Mouse (Mus musculus) neural tube, embryonic 11.5 days (tissue): Measurements from ENCODE around the gene Ube2d3. TPM values are rescaled to one million over a fixed set of nuclear protein-coding genes. Genes with fewer than 3 reads are reported as not detected.
"Not testable (repeated sequence)": the region's sequence is repeated elsewhere in the genome, so short reads cannot be mapped to it uniquely, and the experiment has no call there.

Source experiments
- ATAC-seq: fragments of 200-750 bp; cut with Nextera tagmentation; 2 replicates; pipeline ENCODE4 v1.8.0; 2017; ENCODE audit warnings: moderate number of reproducible peaks, mild to moderate bottlenecking, moderate TSS enrichment, moderate library complexity; ENCODE audit not compliant: insufficient read depth, low FRiP score, low TSS enrichment
- DNase-seq: peaks from one replicate; pipeline ENCODE4 v3.0.0-alpha.2; 2015; ENCODE audit warnings: low spot score
- H3K27ac ChIP-seq: fragments of 300-500 bp; sonication (generic); 2 replicates; pipeline ENCODE4 v1.5.1; 2014; ENCODE audit warnings: low read depth, mild to moderate bottlenecking, low read length
- H3K27me3 ChIP-seq: fragments of 300-500 bp; sonication (generic); 2 replicates; pipeline ENCODE4 v1.6.1; 2014; ENCODE audit warnings: mild to moderate bottlenecking, low read length, mixed read lengths; ENCODE audit not compliant: control insufficient read depth, insufficient read depth
- H3K36me3 ChIP-seq: fragments of 300-500 bp; sonication (generic); 2 replicates; pipeline ENCODE4 v1.6.1; 2014; ENCODE audit warnings: mild to moderate bottlenecking, low read length, moderate library complexity, mixed read lengths; ENCODE audit not compliant: control insufficient read depth, insufficient read depth
- H3K4me1 ChIP-seq: fragments of 300-500 bp; sonication (generic); 2 replicates; pipeline ENCODE4 v1.6.1; 2014; ENCODE audit warnings: low read length, mixed read lengths; ENCODE audit not compliant: control insufficient read depth, insufficient read depth
- H3K4me2 ChIP-seq: fragments of 300-500 bp; sonication (generic); 2 replicates; pipeline ENCODE4 v1.6.1; 2014; ENCODE audit warnings: low read depth, mild to moderate bottlenecking, moderate library complexity
- H3K4me3 ChIP-seq: fragments of 300-500 bp; sonication (generic); 2 replicates; pipeline ENCODE4 v1.5.1; 2014; ENCODE audit warnings: low read depth, low read length
- H3K9ac ChIP-seq: fragments of 300-500 bp; sonication (generic); 2 replicates; pipeline ENCODE4 v1.6.1; 2014; ENCODE audit warnings: mild to moderate bottlenecking, low read length
- H3K9me3 ChIP-seq: fragments of 300-500 bp; sonication (generic); 2 replicates; pipeline ENCODE4 v1.6.1; 2016; ENCODE audit warnings: low read length; ENCODE audit not compliant: control insufficient read depth
- WGBS: fragments of 180-500 bp; shearing (Covaris S2); extraction: QIAGEN DNeasy Blood & Tissue Kit; methylation state at CpG from one replicate; pipeline ENCODE4 v1.1.7; 2014; 5-methylcytosine and 5-hydroxymethylcytosine counted together
- polyA plus RNA-seq: library from polyadenylated mRNA; unstranded; fragments of >200 nt; fragmentation: Nextera tagmentation; extraction: Ambion mirVana; gene quantifications from 2 replicates; pipeline ENCODE4 v1.2.1, GENCODE M21; 2014

The Ube2d3 gene
- polyA plus RNA-seq, 1 experiment from 2014 or later: 642 TPM

DNA sequence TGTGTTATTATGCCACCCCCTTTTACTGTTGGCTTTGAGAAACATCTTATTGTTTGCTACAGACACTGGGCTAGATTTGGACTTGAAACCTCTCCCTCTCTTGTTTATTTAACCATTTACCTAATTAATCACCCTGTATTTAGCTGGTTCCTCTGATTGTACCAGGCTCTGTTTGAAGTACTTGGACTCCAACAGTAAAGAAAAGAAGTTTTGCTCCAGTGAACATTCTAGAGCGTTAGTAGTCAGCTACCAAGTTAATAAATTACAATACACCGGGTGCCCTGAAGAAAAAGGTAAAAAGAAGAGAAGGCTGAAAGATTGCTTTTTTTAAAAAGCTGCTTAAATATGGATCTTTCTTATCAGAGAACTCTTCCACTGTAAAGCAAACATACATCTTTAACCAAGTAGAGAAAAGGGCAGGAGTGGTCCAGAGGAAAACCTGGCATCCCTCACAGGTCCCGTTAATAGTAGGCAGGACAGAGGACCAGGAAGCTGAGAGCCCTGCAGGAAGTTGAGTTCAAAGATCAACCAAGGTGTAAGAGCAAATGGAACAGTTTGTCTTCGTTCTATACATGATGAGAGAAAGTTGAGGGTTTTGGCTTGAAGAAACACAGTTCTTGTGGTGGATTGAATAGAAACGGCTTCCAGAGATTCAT lies 52.0 kb downstream of the Ube2d3 start:
- WGBS: 88% methylated on average over 5 of the region's 5 CpGs
- no peak for DNase-seq

GRCm38 (mm10) chr3:135491102-135491501 lies 53.2 kb downstream of the Ube2d3 start:
- H3K27me3 ChIP-seq: no peaks in the 10 kb centered on the region
- WGBS: 88% methylated on average over 6 of the region's 6 CpGs
- no peak for ATAC-seq
- no peak overlapping the region for H3K4me3 ChIP-seq
- H3K27ac ChIP-seq: no peak overlapping the region
- no peak for DNase-seq
- H3K9ac ChIP-seq: no peak overlapping the region
- no peaks in the 10 kb centered on the region for H3K36me3 ChIP-seq
- no peak overlapping the region for H3K4me2 ChIP-seq
- H3K4me1 ChIP-seq: no peaks in the 10 kb centered on the region
- no peaks in the 10 kb centered on the region for H3K9me3 ChIP-seq

More for the DNA sequence above, 52.0 kb downstream of the Ube2d3 start:
- no peaks in the 10 kb centered on the region for H3K36me3 ChIP-seq
- no peaks in the 10 kb centered on the region for H3K9me3 ChIP-seq
- H3K9ac ChIP-seq: no peak overlapping the region
- H3K4me3 ChIP-seq: no peak overlapping the region
- no peak overlapping the region for H3K27ac ChIP-seq
- no peak for ATAC-seq
- no peak overlapping the region for H3K4me2 ChIP-seq
- no peaks in the 10 kb centered on the region for H3K27me3 ChIP-seq
- H3K4me1 ChIP-seq: no peaks in the 10 kb centered on the region

GRCm38 (mm10) chr3:135493320-135493719 lies 55.4 kb downstream of the Ube2d3 start:
- not testable (repeated sequence) for ATAC-seq, H3K4me2 ChIP-seq, H3K27me3 ChIP-seq, H3K4me1 ChIP-seq, H3K4me3 ChIP-seq, H3K9ac ChIP-seq, H3K36me3 ChIP-seq, H3K27ac ChIP-seq, DNase-seq, H3K9me3 ChIP-seq
- 88% methylated on average over 7 of the region's 7 CpGs for WGBS

DNA sequence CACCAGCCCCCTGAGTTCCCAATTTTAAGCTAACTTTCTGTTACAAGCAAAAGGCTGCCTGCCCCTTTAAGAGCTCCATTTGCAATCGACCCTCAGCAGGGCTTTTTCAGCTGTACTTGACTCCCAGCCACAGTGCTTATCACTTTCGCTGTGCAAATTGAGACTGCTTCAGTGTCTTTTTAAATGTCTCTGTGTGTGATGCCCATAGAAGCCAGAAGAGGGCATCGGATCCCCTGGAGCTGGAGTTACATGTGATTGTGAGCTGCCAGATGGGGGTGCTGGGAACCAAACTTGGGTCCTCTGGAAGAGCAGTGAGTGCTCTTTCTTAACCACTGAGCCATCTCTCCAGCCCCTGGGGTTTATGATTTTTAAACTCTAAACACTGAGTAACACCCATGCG lies 60.0 kb downstream of the Ube2d3 start:
- H3K4me1 ChIP-seq, ATAC-seq: not testable (repeated sequence)
- 88% methylated on average over 4 of the region's 4 CpGs for WGBS

DNA sequence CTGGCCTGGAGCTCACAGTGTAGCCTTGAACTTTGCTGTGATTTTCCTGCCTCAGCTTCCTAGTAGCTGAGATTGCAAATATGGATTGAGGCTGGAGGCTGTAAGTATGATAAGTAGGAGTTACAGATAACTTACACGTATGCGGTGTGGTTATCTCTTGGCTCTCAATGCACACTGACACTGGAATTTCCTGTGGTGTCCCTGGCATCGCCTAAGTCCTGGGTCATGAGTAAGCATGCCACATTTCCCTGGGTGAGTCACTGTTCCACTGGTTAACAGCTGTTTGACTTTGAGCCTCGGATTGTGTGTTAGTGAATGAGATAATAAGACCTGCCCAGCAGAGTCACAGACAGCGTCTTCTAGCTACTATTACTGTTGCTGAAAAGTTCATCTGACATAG lies 60.9 kb downstream of the Ube2d3 start:
- Histone ChIP-seq H3K9me3 (no peaks in the 10 kb centered on the region), H3K27me3 (no peaks in the 10 kb centered on the region), H3K4me3 (no peak overlapping the region), H3K4me1 (no peaks in the 10 kb centered on the region), H3K27ac (no peak overlapping the region), H3K4me2 (no peak overlapping the region), H3K9ac (no peak overlapping the region), H3K36me3 (no peaks in the 10 kb centered on the region)
- no peak for DNase-seq
- 89% methylated on average over 5 of the region's 5 CpGs for WGBS
- no peak for ATAC-seq

More for the DNA sequence above, 60.0 kb downstream of the Ube2d3 start:
- not testable (repeated sequence) for H3K9ac ChIP-seq, H3K36me3 ChIP-seq, DNase-seq, H3K27ac ChIP-seq, H3K4me2 ChIP-seq, H3K9me3 ChIP-seq, H3K27me3 ChIP-seq, H3K4me3 ChIP-seq

DNA sequence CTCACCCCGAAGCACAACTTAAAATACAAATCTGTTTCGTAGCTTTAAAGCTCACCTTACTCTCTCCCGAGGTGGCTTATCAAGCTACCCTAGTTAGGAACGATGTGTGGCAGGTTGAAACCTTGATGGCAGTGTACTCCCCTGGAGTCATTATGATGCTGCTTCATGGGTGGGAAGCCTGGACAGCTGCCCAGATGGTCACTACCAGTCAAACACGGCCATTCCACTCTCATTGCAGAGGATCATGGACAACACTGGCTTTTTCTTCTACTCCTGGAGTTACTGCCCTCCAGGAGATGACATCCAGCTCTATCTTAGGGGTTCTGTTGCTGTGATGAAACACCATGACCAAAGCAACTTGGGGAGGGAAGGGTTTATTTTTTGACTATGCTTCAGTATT lies 65.2 kb downstream of the Ube2d3 start:
- Histone ChIP-seq H3K27ac (no peak overlapping the region), H3K4me2 (no peak overlapping the region), H3K4me1 (no peaks in the 10 kb centered on the region), H3K9ac (no peak overlapping the region), H3K27me3 (no peaks in the 10 kb centered on the region), H3K36me3 (no peaks in the 10 kb centered on the region), H3K9me3 (no peaks in the 10 kb centered on the region), H3K4me3 (no peak overlapping the region)
- DNase-seq (no peak), ATAC-seq (no peak)
- WGBS: 92% methylated on average over 5 of the region's 5 CpGs

GRCm38 (mm10) chr3:135505369-135505909 lies 67.5 kb downstream of the Ube2d3 start:
- WGBS: 65% methylated on average over 10 of the region's 10 CpGs
- no peak overlapping the region for H3K4me3 ChIP-seq
- DNase-seq (peak; percentile 43), ATAC-seq (no peak)
- H3K36me3 ChIP-seq: no peaks in the 10 kb centered on the region
- no peak overlapping the region for H3K4me2 ChIP-seq
- no peak overlapping the region for H3K27ac ChIP-seq
- H3K27me3 ChIP-seq: no peaks in the 10 kb centered on the region
- no peaks in the 10 kb centered on the region for H3K4me1 ChIP-seq
- H3K9me3 ChIP-seq: no peaks in the 10 kb centered on the region
- no peak overlapping the region for H3K9ac ChIP-seq

- Histone ChIP-seq H3K36me3 (no peaks in the 10 kb centered on the region), H3K4me1 (no peaks in the 10 kb centered on the region), H3K9ac (no peak overlapping the region), H3K4me3 (no peak overlapping the region), H3K27me3 (no peaks in the 10 kb centered on the region), H3K27ac (no peak overlapping the region), H3K4me2 (no peak overlapping the region), H3K9me3 (no peaks in the 10 kb centered on the region)
- no peak for ATAC-seq
- DNase-seq: no peak
- 93% methylated on average over 13 of the region's 13 CpGs for WGBS
Observed at GRCm38 (mm10) chr3:135505916-135506482, 68.0 kb downstream of the Ube2d3 start.

GRCm38 (mm10) chr3:135507506-135507905 lies 69.6 kb downstream of the Ube2d3 start:
- H3K9me3 ChIP-seq: no peaks in the 10 kb centered on the region
- H3K4me2 ChIP-seq: no peak overlapping the region
- no peak for DNase-seq
- H3K27me3 ChIP-seq: no peaks in the 10 kb centered on the region
- WGBS: 92% methylated on average over 7 of the region's 7 CpGs
- H3K27ac ChIP-seq: no peak overlapping the region
- H3K36me3 ChIP-seq: no peaks in the 10 kb centered on the region
- ATAC-seq: no peak
- H3K4me3 ChIP-seq: no peak overlapping the region
- no peaks in the 10 kb centered on the region for H3K4me1 ChIP-seq
- H3K9ac ChIP-seq: no peak overlapping the region
